Mouse (Mus musculus): ENCODE measurements around the gene Cend1.
"Not testable (repeated sequence)": the region's sequence is repeated elsewhere in the genome, so short reads cannot be mapped to it uniquely, and the experiment has no call there.

Gene Cend1

GRCm38 (mm10) chr7:141429840-141430584 lies 721 bp upstream of the Cend1 start:
- DNase-seq (ENCODE audit: low spot score), result peak; percentile 63

- DNase-seq (ENCODE audit: low spot score), result no peak
These were observed 590 bp downstream of the Cend1 start for GRCm38 (mm10) chr7:141428701-141429100.

GRCm38 (mm10) chr7:141426948-141427730 lies 2.2 kb downstream of the Cend1 start:
- no peak for DNase-seq (ENCODE audit: low spot score)

GRCm38 (mm10) chr7:141423811-141424210 lies 5.5 kb downstream of the Cend1 start:
- DNase-seq (ENCODE audit: low spot score), result no peak

- no peak for DNase-seq (ENCODE audit: low spot score)
These were observed 9.1 kb downstream of the Cend1 start for GRCm38 (mm10) chr7:141420030-141420702.

- no peak for DNase-seq (ENCODE audit: low spot score)
These were observed 10.3 kb downstream of the Cend1 start for GRCm38 (mm10) chr7:141418970-141419369.

- no peak for DNase-seq (ENCODE audit: low spot score)
These were observed 11.3 kb downstream of the Cend1 start for GRCm38 (mm10) chr7:141417731-141418681.

- no peak for DNase-seq (ENCODE audit: low spot score)
These were observed 13.0 kb downstream of the Cend1 start for GRCm38 (mm10) chr7:141416144-141416841.

GRCm38 (mm10) chr7:141413809-141414584 lies 15.3 kb downstream of the Cend1 start, which contains the start of gene Gatd1:
Gene Gatd1 (minus strand): TSS chr7:141414136.
- DNase-seq (ENCODE audit: low spot score), result peak; percentile 100

GRCm38 (mm10) chr7:141413331-141413730 lies 16.0 kb downstream of the Cend1 start:
- DNase-seq (ENCODE audit: low spot score), result no peak

- no peak for DNase-seq (ENCODE audit: low spot score)
These were observed 17.6 kb downstream of the Cend1 start for GRCm38 (mm10) chr7:141411667-141412066.

GRCm38 (mm10) chr7:141410631-141411030 lies 18.7 kb downstream of the Cend1 start:
- no peak for DNase-seq (ENCODE audit: low spot score)

GRCm38 (mm10) chr7:141408833-141409232 lies 20.5 kb downstream of the Cend1 start:
- peak; percentile 80 for DNase-seq (ENCODE audit: low spot score)

- not testable (repeated sequence) for DNase-seq (ENCODE audit: low spot score)
These were observed 21.6 kb downstream of the Cend1 start for GRCm38 (mm10) chr7:141407670-141408069.

GRCm38 (mm10) chr7:141405466-141405865 lies 23.8 kb downstream of the Cend1 start:
- no peak for DNase-seq (ENCODE audit: low spot score)

- peak; percentile 59 for DNase-seq (ENCODE audit: low spot score)
These were observed 26.0 kb downstream of the Cend1 start for GRCm38 (mm10) chr7:141403305-141403704.

- no peak for DNase-seq (ENCODE audit: low spot score)
These were observed 33.9 kb downstream of the Cend1 start for GRCm38 (mm10) chr7:141395348-141395747.

- DNase-seq (ENCODE audit: low spot score), result peak; percentile 71
These were observed 34.5 kb downstream of the Cend1 start for GRCm38 (mm10) chr7:141394771-141395170.

GRCm38 (mm10) chr7:141394158-141394557 lies 35.1 kb downstream of the Cend1 start:
- DNase-seq (ENCODE audit: low spot score), result no peak
